Mouse (Mus musculus): ENCODE measurements around the gene Cep250.

- TF ChIP-seq CTCF (IDR thresholded peaks at IDR 0.05; ENCODE audit: low read depth), result no peak
- TF ChIP-seq EP300 (IDR thresholded peaks at IDR 0.05; ENCODE audit: low read depth), result no peak
Measured at GRCm38 (mm10) chr2:155944685-155945084, 11.6 kb upstream of the Cep250 start.
